Mouse (Mus musculus) cerebral cortex, adult 2 months (tissue): Measurements from ENCODE around the gene Esp34.

Experiments
- WGBS: fragments of 180-500 bp; shearing (Covaris S2); methylation state at CpG from one replicate; pipeline ENCODE4 v1.1.7; 2018; 5-methylcytosine and 5-hydroxymethylcytosine counted together

The Esp34 gene

GRCm38 (mm10) chr17:38553892-38554291 lies at the start of gene Esp34:
Esp34 (plus strand) TSS chr17:38554192.
- whole genome bisulfite sequencing, result 94% methylated on average over 1 of the region's 1 CpGs

GRCm38 (mm10) chr17:38562527-38562926 lies 8.5 kb downstream of the Esp34 start:
- WGBS, result 67% methylated on average over 5 of the region's 5 CpGs
